Mouse (Mus musculus) cerebral cortex, adult 2 months (tissue): Measurements from ENCODE around the gene Fgf11.

Experiments
- WGBS: fragments of 180-500 bp; shearing (Covaris S2); methylation state at CpG from one replicate; pipeline ENCODE4 v1.1.7; 2018; 5-methylcytosine and 5-hydroxymethylcytosine counted together

The Fgf11 gene

DNA sequence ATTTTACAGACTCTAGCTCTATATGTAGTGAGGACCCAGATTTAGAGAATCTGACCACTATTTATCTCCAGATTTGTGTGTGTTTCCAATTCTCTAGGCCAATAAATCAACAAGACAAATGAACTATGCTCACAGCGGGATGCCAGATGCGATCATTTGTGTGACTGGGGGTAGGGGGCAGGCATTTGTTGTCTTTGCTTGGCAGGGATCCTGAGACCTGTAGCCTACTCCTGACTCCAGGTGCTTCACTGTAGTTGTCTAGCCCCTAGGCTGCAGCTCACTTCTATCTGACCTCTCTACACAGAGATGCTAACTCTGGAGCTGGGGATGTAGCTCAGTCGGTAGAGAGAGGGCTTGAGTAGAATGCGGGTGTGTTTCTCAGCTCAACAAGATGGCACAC is 19.8 kb downstream of the Fgf11 start:
- WGBS = 39% methylated on average over 4 of the region's 4 CpGs

- WGBS = 58% methylated on average over 7 of the region's 7 CpGs
Observed at GRCm38 (mm10) chr11:69778985-69779384, 22.7 kb downstream of the Fgf11 start.

DNA sequence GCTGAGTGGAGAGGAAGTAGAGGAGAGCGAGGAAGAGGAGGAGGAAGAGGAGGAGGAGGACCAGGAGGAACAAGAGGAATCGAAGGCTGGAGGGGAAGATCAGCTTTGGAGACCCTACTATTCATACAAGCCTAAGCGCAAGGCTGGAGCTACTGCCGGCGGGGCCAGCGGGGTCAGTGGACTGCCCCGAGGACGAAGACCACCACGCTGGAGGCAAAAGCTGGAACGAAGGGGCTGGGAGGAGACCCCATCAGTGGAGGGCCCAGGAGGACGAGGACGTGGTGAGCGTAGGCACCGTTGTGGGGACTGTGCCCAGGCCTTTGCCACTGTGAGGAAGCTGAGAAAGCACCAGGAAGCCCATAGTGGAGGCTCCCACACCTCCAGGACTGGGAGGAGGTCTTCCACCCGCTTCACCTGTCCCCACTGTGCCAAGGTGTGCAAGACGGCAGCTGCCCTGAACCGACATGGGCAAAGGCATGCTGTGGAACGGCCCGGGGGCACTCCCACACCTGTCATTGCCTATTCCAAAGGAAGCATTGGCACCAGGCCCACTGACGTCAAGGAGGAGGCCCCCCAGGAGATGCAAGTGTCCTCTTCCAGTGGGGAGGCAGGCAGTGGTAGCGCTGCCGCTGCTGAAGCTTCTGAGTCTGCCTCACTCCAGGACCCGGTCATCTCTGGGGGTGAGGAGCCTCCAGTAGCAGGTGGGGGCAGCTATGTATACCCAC is 23.2 kb downstream of the Fgf11 start:
- WGBS = 66% methylated on average over 23 of the region's 23 CpGs

DNA sequence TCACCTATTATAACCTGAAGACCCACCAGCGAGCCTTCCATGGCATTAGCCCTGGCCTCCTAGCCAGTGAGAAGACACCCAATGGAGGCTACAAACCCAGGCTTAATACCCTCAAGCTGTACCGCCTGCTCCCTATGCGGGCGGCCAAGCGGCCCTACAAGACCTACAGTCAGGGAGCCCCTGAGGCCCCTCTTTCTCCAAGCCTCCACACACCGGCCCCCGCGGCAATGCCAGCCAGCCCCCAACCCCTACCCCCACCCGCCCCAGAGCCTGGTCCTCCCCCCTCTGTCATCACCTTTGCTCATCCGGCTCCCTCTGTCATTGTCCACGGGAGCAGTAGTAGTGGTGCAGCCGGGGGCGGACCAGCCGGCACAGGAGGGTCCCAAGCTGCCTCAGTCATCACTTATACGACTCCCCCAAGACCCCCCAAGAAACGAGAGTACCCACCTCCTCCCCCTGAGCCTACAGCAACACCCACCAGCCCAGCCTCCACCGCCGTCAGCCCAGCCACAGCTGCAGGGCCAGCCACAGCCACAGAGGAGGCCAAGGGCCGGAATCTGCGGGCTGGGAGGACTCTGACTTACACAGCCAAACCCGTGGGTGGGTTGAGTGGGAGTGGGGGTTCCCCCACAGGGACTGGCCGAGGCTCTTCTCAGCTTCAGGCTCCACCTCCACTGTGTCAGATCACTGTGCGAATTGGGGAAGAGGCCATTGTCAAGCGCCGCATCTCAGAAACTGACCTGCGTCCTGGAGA is 24.0 kb downstream of the Fgf11 start:
- WGBS = 71% methylated on average over 26 of the region's 26 CpGs

DNA sequence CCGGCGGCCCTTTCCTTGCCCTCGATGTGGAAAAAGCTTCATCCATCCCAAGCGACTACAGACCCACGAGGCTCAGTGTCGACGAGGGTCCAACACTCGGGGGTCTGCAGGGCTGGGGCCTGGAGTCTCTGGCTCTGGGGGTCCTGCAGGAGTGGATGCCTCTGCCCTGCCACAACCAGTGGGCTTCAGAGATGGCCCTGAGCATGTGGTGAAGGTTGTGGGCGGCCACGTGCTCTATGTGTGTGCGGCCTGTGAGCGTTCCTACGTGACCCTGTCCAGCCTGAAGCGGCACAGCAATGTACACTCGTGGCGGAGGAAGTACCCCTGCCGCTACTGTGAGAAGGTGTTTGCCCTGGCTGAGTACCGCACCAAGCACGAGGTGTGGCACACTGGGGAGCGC is 25.2 kb downstream of the Fgf11 start:
- WGBS = 83% methylated on average over 20 of the region's 20 CpGs

DNA sequence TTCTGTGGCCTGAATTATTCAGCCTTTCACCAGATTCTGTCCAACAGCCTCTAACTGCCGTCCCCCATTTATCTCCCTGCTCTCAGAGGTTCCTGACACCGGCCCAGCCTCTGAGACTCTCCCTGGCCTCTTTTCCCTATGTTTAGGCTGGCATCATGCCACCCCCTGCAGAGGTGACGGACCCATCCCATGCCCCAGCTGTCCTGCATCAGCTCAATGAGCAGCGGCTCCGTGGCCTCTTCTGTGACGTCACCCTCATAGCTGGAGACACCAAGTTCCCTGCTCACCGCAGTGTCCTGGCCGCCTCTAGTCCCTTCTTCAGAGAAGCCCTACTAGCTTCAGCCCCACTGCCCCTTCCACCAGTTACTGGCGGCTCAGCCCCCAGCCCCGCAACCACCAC is 25.9 kb downstream of the Fgf11 start:
- WGBS = 75% methylated on average over 10 of the region's 10 CpGs

GRCm38 (mm10) chr11:69774961-69775360 is 26.7 kb downstream of the Fgf11 start:
- WGBS = 58% methylated on average over 5 of the region's 5 CpGs

DNA sequence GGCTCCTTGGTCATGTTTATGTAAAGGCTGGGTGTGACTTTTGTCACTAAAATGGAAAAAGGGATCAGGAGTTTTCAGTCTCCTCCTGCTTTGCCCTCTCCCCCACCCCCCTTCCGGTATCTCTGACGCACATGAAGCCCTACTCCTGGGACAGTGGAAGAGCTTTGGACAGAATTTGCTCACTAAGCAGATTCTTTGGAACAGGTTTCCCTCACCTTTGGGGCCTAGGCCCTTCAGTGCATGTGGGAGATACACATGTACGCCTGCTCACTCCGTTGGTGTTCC is 34.1 kb downstream of the Fgf11 start:
- 52% methylated on average over 4 of the region's 4 CpGs for WGBS

DNA sequence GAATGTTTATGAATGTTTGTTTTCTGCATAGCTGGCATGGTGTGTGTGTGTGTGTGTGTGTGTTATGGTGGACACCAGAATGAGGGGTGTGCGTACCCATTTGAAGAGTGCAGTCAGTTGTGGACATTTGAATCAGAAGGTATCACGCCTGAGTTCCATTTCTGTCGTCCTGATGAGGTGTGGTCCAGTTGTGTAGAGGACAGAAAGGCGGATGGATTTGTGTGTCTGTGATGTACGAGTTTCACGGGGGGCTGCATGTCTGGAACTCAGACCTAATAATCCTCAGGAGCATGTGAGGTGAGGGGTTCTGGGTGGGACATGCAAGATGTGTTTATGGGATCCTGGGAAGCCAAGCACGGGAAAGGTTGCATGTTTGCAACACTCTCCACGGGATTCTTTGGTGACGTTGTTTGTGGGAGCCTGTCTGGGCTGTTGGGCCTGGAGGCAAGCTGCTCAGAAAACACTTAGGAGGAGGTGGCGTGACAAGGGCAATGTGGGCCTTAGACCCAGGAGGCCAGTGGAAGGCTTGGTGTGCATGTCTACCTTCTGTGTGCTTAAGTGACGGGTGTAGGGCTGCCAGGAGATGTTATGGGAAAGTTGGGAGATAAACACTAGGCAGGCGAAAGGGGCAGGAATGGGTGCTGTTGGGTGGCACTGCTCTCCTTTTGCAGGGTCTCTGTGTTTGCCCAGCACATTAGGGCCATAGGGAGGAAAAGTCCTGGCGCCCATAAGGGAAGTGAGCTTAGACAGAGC is 34.6 kb downstream of the Fgf11 start:
- WGBS = 29% methylated on average over 13 of the region's 13 CpGs

DNA sequence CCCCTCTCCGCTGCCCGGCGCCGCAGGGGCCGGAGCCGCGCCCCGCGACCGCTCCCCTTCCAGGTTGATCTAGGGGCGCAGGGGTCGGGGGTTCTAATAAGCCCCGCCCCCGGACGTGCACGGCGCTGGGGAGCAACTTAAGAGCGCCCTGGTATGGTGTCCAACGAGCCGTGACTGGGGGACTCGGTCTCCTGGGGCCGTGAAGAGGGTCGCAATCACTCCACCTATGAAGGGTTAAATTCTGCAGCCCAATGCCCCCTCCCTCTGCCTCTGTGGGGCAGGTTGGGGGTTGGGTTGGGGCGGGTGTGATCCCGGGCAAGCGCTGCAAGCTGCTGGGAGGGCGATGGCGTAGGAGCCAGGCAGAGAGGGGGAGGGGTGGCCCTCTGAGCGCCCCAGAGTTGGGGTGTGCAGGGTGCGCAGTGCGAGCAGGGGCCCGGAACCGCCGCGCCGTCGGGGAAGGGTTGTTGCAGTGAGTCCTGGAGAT is 35.5 kb downstream of the Fgf11 start:
- WGBS = under 1% methylated on average over 37 of the region's 37 CpGs

DNA sequence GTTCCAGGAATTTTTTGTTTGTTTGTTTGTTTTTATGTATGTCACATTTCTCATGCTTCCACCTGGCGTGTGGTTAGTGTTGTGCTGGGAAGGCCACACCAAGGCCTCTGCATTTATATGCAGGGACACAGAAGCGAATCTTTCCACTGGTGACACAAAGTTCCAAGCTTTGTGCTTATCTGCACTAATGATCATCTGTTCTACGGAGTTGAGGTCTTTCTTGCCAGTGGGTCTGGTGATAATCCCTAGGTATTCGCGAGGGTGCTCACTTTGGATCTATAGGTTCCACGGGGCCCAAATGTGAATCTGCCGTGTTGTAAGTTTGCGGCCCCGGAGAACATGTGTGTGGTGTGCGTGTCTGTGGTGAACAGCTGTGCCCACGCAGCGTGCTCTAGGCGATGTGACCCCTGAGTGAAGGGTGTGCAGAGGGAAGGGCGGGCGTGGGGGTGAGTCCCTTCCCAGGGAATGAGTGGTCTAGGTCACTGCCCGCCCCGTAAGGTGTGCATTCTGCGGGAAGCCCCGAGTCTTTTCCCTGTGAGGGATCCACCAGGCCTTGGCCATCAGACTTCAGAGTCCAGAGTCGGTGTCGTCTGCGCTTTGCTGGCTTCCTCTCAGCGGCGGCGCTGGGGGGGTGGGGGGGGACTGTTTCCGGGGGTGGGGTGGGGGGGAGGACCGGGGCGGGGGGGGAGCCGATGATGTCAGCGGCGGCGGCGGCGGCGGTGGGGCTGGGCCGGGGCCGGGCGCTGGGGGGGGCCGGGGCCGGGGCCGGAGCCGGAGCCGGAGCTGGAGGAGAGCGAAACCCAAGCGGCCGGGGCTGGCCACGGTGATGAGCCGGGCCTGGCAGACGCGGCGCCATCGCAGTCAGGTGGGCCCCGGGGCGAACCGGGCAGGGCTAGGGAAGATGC is 36.2 kb downstream of the Fgf11 start, which contains the start of gene Zbtb4:
Gene Zbtb4 (plus strand): TSS at position 692 of the 905 bp plus-strand sequence.
- 9% methylated on average over 55 of the region's 55 CpGs for WGBS

- WGBS = 80% methylated on average over 7 of the region's 7 CpGs
Observed at GRCm38 (mm10) chr11:69763551-69763950, 38.1 kb downstream of the Fgf11 start.

GRCm38 (mm10) chr11:69761868-69762267 is 39.8 kb downstream of the Fgf11 start, which contains the start of gene Slc35g3:
TSS of gene Slc35g3 (minus strand) at chr11:69761968.
- 76% methylated on average over 1 of the region's 1 CpGs for WGBS

DNA sequence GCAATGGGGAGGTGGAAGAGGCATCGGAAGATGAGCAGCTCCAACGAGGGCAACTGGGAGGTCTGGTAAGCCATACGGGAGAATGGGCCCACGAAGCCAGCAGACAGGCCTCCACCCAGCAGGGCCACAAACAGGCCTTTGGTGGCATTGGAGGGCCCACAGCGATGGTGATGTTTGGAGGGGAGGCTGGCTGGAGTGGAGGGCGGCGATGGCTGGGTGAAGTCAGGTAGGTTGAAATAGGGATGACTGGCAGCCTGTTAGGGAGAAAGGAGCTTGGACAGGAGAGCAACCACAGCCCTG is 40.8 kb downstream of the Fgf11 start:
- WGBS = 96% methylated on average over 7 of the region's 7 CpGs

DNA sequence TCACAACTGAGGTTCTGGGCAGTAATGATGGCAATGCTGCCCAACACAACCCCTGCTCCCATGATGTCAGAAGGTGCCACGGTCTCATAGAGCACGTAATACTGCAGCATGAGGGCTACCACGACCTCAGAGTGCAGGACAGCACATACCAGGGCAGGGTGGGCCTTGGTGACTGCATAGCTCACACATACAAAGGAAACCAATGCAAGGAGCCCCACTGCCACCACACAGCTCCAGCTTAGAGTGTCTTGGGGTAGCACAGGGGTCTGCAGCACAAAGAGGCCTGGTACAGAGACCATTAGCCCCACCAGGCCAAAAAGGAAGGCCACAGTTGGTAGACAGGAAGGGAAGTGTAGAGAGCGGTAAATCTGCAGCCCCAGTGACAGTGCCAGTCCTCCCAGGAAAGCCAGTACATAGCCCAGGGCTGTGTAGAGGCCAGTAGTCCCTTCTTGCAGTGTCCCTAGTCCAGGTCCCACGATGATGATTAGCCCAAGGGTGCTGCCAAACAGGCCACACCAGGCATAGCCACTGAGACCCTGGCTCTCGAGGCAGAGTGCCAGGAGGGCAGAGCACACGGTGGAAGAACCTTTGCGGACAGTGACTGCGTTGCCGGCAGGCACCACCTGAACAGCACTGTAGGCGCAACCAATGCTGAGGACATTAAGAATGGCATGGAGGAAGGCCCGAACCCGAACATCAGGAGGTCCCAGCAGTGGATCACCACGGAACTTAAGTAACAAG is 41.3 kb downstream of the Fgf11 start:
- 88% methylated on average over 14 of the region's 14 CpGs for WGBS

DNA sequence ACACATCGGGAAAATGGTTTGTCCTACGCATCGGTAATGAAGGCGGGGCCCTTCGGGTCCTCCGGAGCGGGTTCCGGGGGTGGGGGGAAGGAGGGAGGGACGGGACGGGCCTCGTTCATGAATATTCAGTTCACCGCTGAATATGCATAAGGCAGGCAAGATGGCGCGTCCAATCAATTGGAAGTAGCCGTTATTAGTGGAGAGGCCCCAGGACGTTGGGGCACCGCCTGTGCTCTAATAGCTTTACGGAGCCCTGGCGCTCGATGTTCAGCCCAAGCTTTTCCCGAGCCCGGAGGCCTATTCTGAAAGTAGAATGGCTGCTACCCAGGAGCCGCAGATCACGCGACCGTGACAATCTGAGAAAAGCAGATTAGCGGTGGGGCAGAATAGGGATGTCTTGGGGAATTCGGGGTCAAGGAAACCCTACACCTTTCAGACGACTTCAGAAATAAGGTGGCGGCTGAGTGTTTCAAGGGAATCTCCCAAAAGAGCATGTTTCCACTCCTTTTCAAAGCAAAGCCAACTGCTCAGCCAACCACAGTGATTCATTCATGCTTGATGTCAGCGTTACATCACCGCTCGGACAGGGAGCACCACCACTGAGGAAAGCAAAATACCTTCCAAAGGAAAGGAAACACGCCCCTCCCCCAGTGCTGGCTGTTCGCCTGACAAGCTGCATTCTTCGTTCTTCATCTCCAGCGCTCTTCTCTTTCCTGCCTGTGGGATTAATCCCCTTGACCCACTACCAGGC is 42.5 kb downstream of the Fgf11 start:
- WGBS = under 1% methylated on average over 37 of the region's 37 CpGs

DNA sequence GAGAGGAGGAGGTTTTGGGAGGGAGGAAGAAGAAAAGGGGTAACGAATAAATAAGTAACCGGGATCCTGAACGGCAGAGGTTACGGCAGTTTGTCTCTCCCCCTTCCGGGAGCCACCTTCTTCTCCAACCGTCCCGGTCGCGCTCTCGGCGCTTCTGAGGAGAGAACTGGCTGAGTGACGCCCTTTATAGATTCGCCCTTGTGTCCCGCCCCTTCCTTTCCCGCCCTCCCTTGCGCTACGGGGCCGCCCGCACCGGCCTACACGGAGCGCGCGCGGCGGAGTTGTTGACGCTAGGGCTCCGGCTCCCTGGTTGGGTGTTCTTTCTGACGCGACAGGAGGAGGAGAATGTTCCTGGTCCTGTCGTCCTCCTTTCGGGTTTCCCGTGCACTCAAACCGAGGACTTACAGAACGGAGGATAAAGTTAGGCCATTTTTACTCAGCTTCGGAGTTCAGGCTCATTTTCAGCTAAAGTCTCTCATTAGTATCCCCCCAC is 43.1 kb downstream of the Fgf11 start, which contains the start of gene Polr2a:
Gene Polr2a (minus strand): TSS at position 160 of the 493 bp plus-strand sequence.
- WGBS = 0% methylated on average over 36 of the region's 36 CpGs

DNA sequence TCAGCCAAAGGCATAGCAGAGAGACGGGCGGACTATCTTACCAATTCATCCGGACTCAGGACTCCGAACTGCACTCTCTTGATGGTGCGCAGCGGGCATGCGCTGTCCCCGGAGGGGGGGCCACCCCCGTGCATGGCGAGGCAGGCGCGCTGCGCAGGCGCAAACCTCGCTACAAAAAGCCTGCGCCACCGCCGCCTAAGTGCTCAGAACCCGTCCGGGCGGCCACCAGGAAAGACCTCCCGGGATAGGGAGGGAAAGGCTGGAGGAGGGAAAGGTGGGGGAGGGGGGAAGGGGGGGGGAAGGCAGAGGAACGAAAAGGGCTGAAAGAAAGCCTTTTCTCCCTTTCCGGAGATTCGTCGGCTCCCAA is 43.6 kb downstream of the Fgf11 start:
- under 1% methylated on average over 25 of the region's 26 CpGs for WGBS

GRCm38 (mm10) chr11:69757303-69758089 is 44.2 kb downstream of the Fgf11 start:
- 30% methylated on average over 9 of the region's 9 CpGs for WGBS
